12 mouse cellular contexts compared by ENCODE assay signal in the genomic region with DNA sequence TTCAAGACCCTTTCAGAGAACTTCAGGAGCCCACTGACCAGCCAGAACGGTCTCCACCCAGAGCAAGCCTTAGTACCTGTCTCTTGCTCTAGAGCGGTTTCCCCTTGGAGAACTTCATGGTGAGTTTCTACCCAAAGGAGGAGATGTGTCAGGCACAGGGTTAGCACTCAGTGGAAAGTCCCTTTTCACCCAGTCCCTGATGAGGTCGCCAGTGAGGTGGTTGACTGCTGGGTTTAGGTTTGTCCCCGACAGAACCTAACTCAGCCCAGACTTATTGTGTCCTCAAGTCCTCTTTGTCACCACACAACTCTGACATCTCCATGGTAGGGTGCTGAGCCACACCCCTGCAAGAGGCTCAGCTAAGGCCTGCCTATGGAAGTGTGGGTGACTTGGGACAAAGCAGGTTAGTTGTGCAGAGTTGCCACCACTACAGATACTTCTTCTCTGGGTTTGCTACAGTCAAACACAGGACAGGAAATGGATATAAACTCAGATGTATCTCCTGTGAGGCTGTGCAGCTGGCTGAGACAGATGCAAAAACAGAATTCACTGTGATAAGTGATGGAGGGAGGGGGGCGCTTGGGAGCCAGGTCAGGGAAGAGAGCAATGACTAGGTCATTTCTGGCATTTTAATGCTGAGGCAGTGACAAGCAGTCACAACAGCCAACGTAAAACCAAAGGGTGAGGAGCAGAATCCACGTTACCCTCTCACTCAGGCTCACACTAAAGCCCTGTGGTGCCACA. TPM values are rescaled to one million over a fixed set of nuclear protein-coding genes. Genes with fewer than 3 reads are reported as not detected.
DNase-seq lines count a peak whose midpoint lies in the region; ATAC-seq and TF ChIP-seq lines count a peak whose summit lies in the region.
"Had no signal": no experiment of that assay in that cellular context is flagged by ENCODE, and none has a peak within 500 bp of the region (broad histone marks: within the 10 kb centered on the region; RNA-seq: fewer than 3 reads in every experiment).

No protein-coding gene starts in this region.

- DNase-seq in kidney, adult 11 months: no peak
- DNase-seq in adrenal gland, postnatal 25 days: no peak
- no peak for DNase-seq in gastrocnemius, adult 2 months
- DNase-seq in spleen, postnatal 36 days (ENCODE audit: low spot score in 2 of 2): no peak
- DNase-seq: adrenal gland, postnatal 36 days had no signal

- no peaks in the 10 kb centered on the region for H3K79me3 ChIP-seq in C2C12 (ENCODE audit: low read depth)

- H3K4me3 ChIP-seq in kidney, embryonic 15.5 days (replicated peaks): no peak overlapping the region
- no peak overlapping the region for H3K4me3 ChIP-seq in C2C12 (ENCODE audit: insufficient read depth, poor library complexity, severe bottlenecking)
- no peak overlapping the region for H3K4me3 ChIP-seq in gastrocnemius, adult 2 months
- H3K4me3 ChIP-seq: hindbrain, embryonic 13.5 days had no signal

- intact Hi-C loops in gastrocnemius, adult 2 months (cut with DNase I): loop anchor here (5.0 kb wide), 1 partner anchor 249 kb away; a partner anchor contains a TSS

- ATAC-seq in kidney, embryonic 15.5 days (replicated peaks; ENCODE audit: low FRiP score): no peak
- peak; percentile 9; the same call in 1 of the 2 replicates for ATAC-seq in erythroblast, adult 5-6 weeks (replicated peaks; ENCODE audit: low FRiP score, poor library complexity, severe bottlenecking)
- ATAC-seq in megakaryocyte-erythroid progenitor cell, adult 5-6 weeks (replicated peaks; ENCODE audit: low FRiP score, low TSS enrichment, poor library complexity, severe bottlenecking): peak; percentile 19; the same call in 1 of the 2 replicates

- no peak for TF ChIP-seq CTCF in C2C12 (IDR thresholded peaks at IDR 0.05; ENCODE audit: control insufficient read depth, insufficient read depth, insufficient read length)
- no peak for TF ChIP-seq CTCF in gastrocnemius, adult 2 months (IDR thresholded peaks at IDR 0.05)

- H3ac ChIP-seq in C2C12 (ENCODE audit: control insufficient read depth, insufficient read length, low read depth): peak overlapping the region; percentile 14

- H3K27ac ChIP-seq in kidney, embryonic 15.5 days: 0 out of 2 replicates have a peak overlapping the region, but pooled peaks have one; percentile 43
- H3K27ac ChIP-seq in gastrocnemius, adult 2 months: no peak overlapping the region
- H3K27ac ChIP-seq: hindbrain, embryonic 13.5 days had no signal

- H3K79me2 ChIP-seq in C2C12 (ENCODE audit: control insufficient read depth, insufficient read depth): no peaks in the 10 kb centered on the region

- no peak overlapping the region for H3K9ac ChIP-seq in kidney, embryonic 15.5 days

- no peaks in the 10 kb centered on the region for H3K27me3 ChIP-seq in kidney, embryonic 15.5 days
- H3K27me3 ChIP-seq in C2C12 (ENCODE audit: control insufficient read depth, insufficient read depth, insufficient read length): no peaks in the 10 kb centered on the region
- H3K27me3 ChIP-seq: hindbrain, embryonic 13.5 days had no signal

- 68% methylated on average over 7 of the region's 7 CpGs for WGBS in kidney, embryonic 15.5 days

- H3K4me2 ChIP-seq in kidney, embryonic 15.5 days: no peak overlapping the region
- H3K4me2 ChIP-seq: hindbrain, embryonic 13.5 days had no signal

- H3K36me3 ChIP-seq in kidney, embryonic 15.5 days: no peaks in the 10 kb centered on the region
- no peaks in the 10 kb centered on the region for H3K36me3 ChIP-seq in C2C12 (ENCODE audit: control insufficient read depth, insufficient read depth)
- H3K36me3 ChIP-seq: hindbrain, embryonic 13.5 days had no signal

- H3K9me3 ChIP-seq in kidney, embryonic 15.5 days (replicated peaks): no peaks in the 10 kb centered on the region
- H3K9me3 ChIP-seq: hindbrain, embryonic 13.5 days had no signal

- peaks cover 20% of the 10 kb centered on the region for H3K4me1 ChIP-seq in kidney, embryonic 15.5 days

TF ChIP-seq in C2C12, 6 proteins besides CTCF, POLR2A, EP300 and RAD21:
- TF ChIP-seq MAX (IDR thresholded peaks at IDR 0.05) (no peak), USF1 (IDR thresholded peaks at IDR 0.05; ENCODE audit: low read depth) (no peak), MYOG (IDR thresholded peaks at IDR 0.05; ENCODE audit: control insufficient read depth, extremely low read depth, insufficient read length) (no peak), CEBPB (IDR thresholded peaks at IDR 0.05; ENCODE audit: low read depth) (no peak), FOSL1 (IDR thresholded peaks at IDR 0.05; ENCODE audit: insufficient read depth, low read length, poor library complexity, severe bottlenecking) (no peak), MYOD1 (IDR thresholded peaks at IDR 0.05; ENCODE audit: control insufficient read depth, insufficient read length, low read depth) (no peak)

RNA-seq across cellular contexts. Expression of a gene that starts 20.8 kb away (rescaled TPM):
- 41.7 and 44.8 TPM in 2 replicates for polyA plus RNA-seq in kidney, embryonic 15.5 days (2015; fragmentation: Nextera tagmentation; extraction: Ambion mirVana)
- 2.8 TPM for polyA plus RNA-seq in C2C12 (2012; fragmentation: generic; extraction: Trizol)
- total RNA-seq in erythroblast, adult 5-6 weeks (2015; ENCODE audit: low replicate concordance): 28.2 and 32.1 TPM in 2 replicates
- total RNA-seq in erythroblast, adult 5-6 weeks (2017; ENCODE audit: low replicate concordance): 7.1 and 7.5 TPM in 2 replicates
- 150 and 156 TPM in 2 replicates for total RNA-seq in megakaryocyte-erythroid progenitor cell, adult 5-6 weeks (2014; fragmentation: Nextera tagmentation)
- 85.4 and 123 TPM in 2 replicates for total RNA-seq in megakaryocyte-erythroid progenitor cell, adult 5-6 weeks (2017)
- 11.7 and 20.7 TPM in 2 replicates for total RNA-seq in adrenal gland, postnatal 25 days (2021)
- total RNA-seq in gastrocnemius, adult 2 months (2021): 10 to 100 TPM; 20.7 to 27.4 TPM

RNA-seq across cellular contexts. Expression of a gene that starts 30.3 kb away (rescaled TPM):
- polyA plus RNA-seq in kidney, embryonic 15.5 days (2015; fragmentation: Nextera tagmentation; extraction: Ambion mirVana): 0.05 and 0.13 TPM in 2 replicates
- 0.18 TPM for polyA plus RNA-seq in C2C12 (2012; fragmentation: generic; extraction: Trizol)
- total RNA-seq in erythroblast, adult 5-6 weeks (2015; ENCODE audit: low replicate concordance): 0.19 and 1.0 TPM in 2 replicates
- total RNA-seq in erythroblast, adult 5-6 weeks (2017; ENCODE audit: low replicate concordance): 0.85 TPM in 1 of 2 replicates, not detected in the other
- 0.69 and 1.4 TPM in 2 replicates for total RNA-seq in megakaryocyte-erythroid progenitor cell, adult 5-6 weeks (2014; fragmentation: Nextera tagmentation)
- total RNA-seq in megakaryocyte-erythroid progenitor cell, adult 5-6 weeks (2017): 0.30 and 1.8 TPM in 2 replicates
- 0.33 and 0.76 TPM in 2 replicates for total RNA-seq in adrenal gland, postnatal 25 days (2021)
- total RNA-seq in gastrocnemius, adult 2 months (2021): under 1 TPM in 1 of 2 experiments, not detected in 1; 0.28 TPM
- total RNA-seq: left cerebral cortex, adult 18-20 months had no signal
- polyA plus RNA-seq: hindbrain, embryonic 13.5 days; kidney, postnatal 0 days had no signal

RNA-seq across cellular contexts. Expression of a gene that starts 35.9 kb away (rescaled TPM):
- polyA plus RNA-seq in kidney, embryonic 15.5 days (2015; fragmentation: Nextera tagmentation; extraction: Ambion mirVana): 21.6 and 24.1 TPM in 2 replicates
- 28.1 TPM for polyA plus RNA-seq in C2C12 (2012; fragmentation: generic; extraction: Trizol)
- total RNA-seq in erythroblast, adult 5-6 weeks (2015; ENCODE audit: low replicate concordance): not detected in 2 replicates
- 1.3 and 1.4 TPM in 2 replicates for total RNA-seq in erythroblast, adult 5-6 weeks (2017; ENCODE audit: low replicate concordance)
- total RNA-seq in megakaryocyte-erythroid progenitor cell, adult 5-6 weeks (2014; fragmentation: Nextera tagmentation): not detected in 2 replicates
- total RNA-seq in megakaryocyte-erythroid progenitor cell, adult 5-6 weeks (2017): 0.85 and 1.1 TPM in 2 replicates
- total RNA-seq in adrenal gland, postnatal 25 days (2021): 7.7 and 8.8 TPM in 2 replicates
- total RNA-seq in gastrocnemius, adult 2 months (2021): 1 to 10 TPM; 3.0 to 3.8 TPM
